Comparison of ENCODE assay signal across 8 mouse cellular contexts in the genomic region with DNA sequence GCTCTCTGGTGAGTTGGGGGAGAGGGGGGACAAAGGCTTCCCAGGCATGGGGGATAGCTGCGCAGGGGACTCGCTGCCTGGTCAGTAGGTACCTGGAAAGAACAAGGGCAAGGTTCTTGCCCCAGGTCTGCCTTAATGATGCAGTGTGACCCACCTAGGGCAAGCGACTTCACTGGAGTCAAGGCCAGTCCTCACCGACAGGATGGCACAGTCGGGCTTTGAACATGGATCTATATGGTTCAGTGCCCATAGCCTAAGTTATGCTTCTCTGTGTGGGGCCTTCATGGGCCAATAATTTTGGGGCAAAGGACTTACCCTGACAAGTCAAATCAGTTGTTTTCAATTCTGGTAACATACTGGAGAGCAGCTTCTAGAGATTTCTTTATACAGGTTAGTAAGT. TPM values are rescaled to one million over a fixed set of nuclear protein-coding genes. Genes with fewer than 3 reads are reported as not detected.
A peak's percentile ranks its signal among the peaks of the same experiment; 100 is the strongest.
DNase-seq lines count a peak whose midpoint lies in the region; ATAC-seq and TF ChIP-seq lines count a peak whose summit lies in the region.

No protein-coding gene starts in this region.

- no peaks in the 10 kb centered on the region for H3K27me3 ChIP-seq in testis, adult 2 months (ENCODE audit: control insufficient read depth, insufficient read depth, low read length)
- peaks cover 68% of the 10 kb centered on the region for H3K27me3 ChIP-seq in liver, embryonic 12.5 days (replicated peaks)

- no peak overlapping the region for H3K27ac ChIP-seq in testis, adult 2 months (ENCODE audit: control insufficient read depth, insufficient read depth, low read depth, low read length)
- no peak overlapping the region for H3K27ac ChIP-seq in liver, embryonic 12.5 days

- no peak for ATAC-seq in CD4-positive, CD25-positive, alpha-beta regulatory T cell, adult 4 months
- no peak for ATAC-seq in liver, embryonic 12.5 days

- no peak for TF ChIP-seq POLR2A in testis, adult 2 months (IDR thresholded peaks at IDR 0.05; ENCODE audit: control insufficient read depth, low read depth, low read length)

- peaks cover 12% of the 10 kb centered on the region for H3K4me1 ChIP-seq in testis, adult 2 months (ENCODE audit: control insufficient read depth, insufficient read depth, low read length)
- H3K4me1 ChIP-seq in liver, embryonic 12.5 days = 0 out of 2 replicates have a peak, but pooled peaks cover 3% of the 10 kb centered on the region

- no peaks in the 10 kb centered on the region for H3K36me3 ChIP-seq in testis, adult 2 months (ENCODE audit: control insufficient read depth, insufficient read depth, low read length)
- no peaks in the 10 kb centered on the region for H3K36me3 ChIP-seq in liver, embryonic 12.5 days

- DNase-seq in CD4-positive, CD25-positive, alpha-beta regulatory T cell, adult 2 months (ENCODE audit: low read depth, low spot score) = peak; percentile 16
- no peak for DNase-seq in testis, postnatal 10 days (ENCODE audit: low spot score)
- DNase-seq in adipocyte (ENCODE audit: low spot score) = no peak
- no peak for DNase-seq in thymus, postnatal 25 days
- DNase-seq in adrenal gland, postnatal 4 days (ENCODE audit: low spot score in 2 of 2) = no peak

- peak overlapping the region; percentile 93 for H3K4me3 ChIP-seq in testis, adult 2 months (ENCODE audit: control insufficient read depth, low read depth, low read length)
- peak overlapping the region; percentile 57 for H3K4me3 ChIP-seq in liver, embryonic 12.5 days

- no peaks in the 10 kb centered on the region for H3K9me3 ChIP-seq in liver, embryonic 12.5 days (replicated peaks)

- peak overlapping the region; percentile 68 for H3K4me2 ChIP-seq in liver, embryonic 12.5 days

- WGBS in liver, embryonic 12.5 days (ENCODE audit: insufficient replicate concordance) = 16% methylated on average over 5 of the region's 5 CpGs

- H3K9ac ChIP-seq in liver, embryonic 12.5 days = no peak overlapping the region

- TF ChIP-seq CTCF in testis, adult 2 months (IDR thresholded peaks at IDR 0.05; ENCODE audit: control insufficient read depth, insufficient read depth, insufficient replicate concordance, low read depth, low read length) = no peak

RNA-seq across cellular contexts. Expression of a gene that starts 0.5 kb away (rescaled TPM):
- polyA plus RNA-seq in CD4-positive, CD25-positive, alpha-beta regulatory T cell, adult 4 months (2017; shearing (Covaris generic)) = 1 to 10 TPM; 7.5 to 8.7 TPM
- polyA plus RNA-seq in testis, adult 2 months (2012; rRNA removed) = 4.2 and 4.3 TPM in 2 replicates
- polyA plus RNA-seq in liver, embryonic 12.5 days (2016; fragmentation: Nextera tagmentation; extraction: Ambion mirVana) = 2.0 and 2.5 TPM in 2 replicates
- total RNA-seq in adrenal gland, postnatal 4 days (2021) = 10 to 100 TPM; 24.4 to 26.9 TPM

RNA-seq across cellular contexts. Expression of a gene that starts 57.3 kb away (rescaled TPM):
- not detected for polyA plus RNA-seq in CD4-positive, CD25-positive, alpha-beta regulatory T cell, adult 4 months (2017; shearing (Covaris generic))
- 0.96 and 1.2 TPM in 2 replicates for polyA plus RNA-seq in testis, adult 2 months (2012; rRNA removed)
- 1.8 and 1.9 TPM in 2 replicates for polyA plus RNA-seq in liver, embryonic 12.5 days (2016; fragmentation: Nextera tagmentation; extraction: Ambion mirVana)
- total RNA-seq in adrenal gland, postnatal 4 days (2021) = 1 to 10 TPM; 1.7 to 2.3 TPM
